Mouse (Mus musculus): ENCODE results near the gene Nanos3. TPM values are rescaled to one million over a fixed set of nuclear protein-coding genes. Genes with fewer than 3 reads are reported as not detected.

Gene Nanos3
- polyA plus RNA-seq, 1 experiment from 2014 or later = 10.1 TPM

- no peaks in the 10 kb centered on the region for H3K9me3 ChIP-seq
- no peak overlapping the region for H3K4me3 ChIP-seq
- peaks cover 73% of the 10 kb centered on the region for H3K4me1 ChIP-seq (replicated peaks)
- no peaks in the 10 kb centered on the region for H3K36me3 ChIP-seq
- ATAC-seq (ENCODE audit: low read depth) = no peak
- peaks cover 22% of the 10 kb centered on the region for H3K27me3 ChIP-seq
- peak overlapping the region; percentile 89 for H3K27ac ChIP-seq (replicated peaks)
- H3K4me2 ChIP-seq = peak overlapping the region; percentile 68
- 51% methylated on average over 11 of the region's 11 CpGs for WGBS
- H3K9ac ChIP-seq = peak overlapping the region; percentile 65; the same call in 1 of the 2 replicates
Measured at GRCm38 (mm10) chr8:84199348-84200125, 14.5 kb upstream of the Nanos3 start.

GRCm38 (mm10) chr8:84198871-84199270, 13.9 kb upstream of the Nanos3 start:
- Histone ChIP-seq H3K27ac (replicated peaks) (peak overlapping the region; percentile 89), H3K4me2 (peak overlapping the region; percentile 63), H3K9ac (peak overlapping the region; percentile 61; the same call in 1 of the 2 replicates), H3K36me3 (no peaks in the 10 kb centered on the region), H3K4me1 (replicated peaks) (peaks cover 68% of the 10 kb centered on the region), H3K4me3 (no peak overlapping the region), H3K9me3 (no peaks in the 10 kb centered on the region), H3K27me3 (peaks cover 22% of the 10 kb centered on the region)
- ATAC-seq (ENCODE audit: low read depth) = no peak
- 21% methylated on average over 4 of the region's 4 CpGs for WGBS

GRCm38 (mm10) chr8:84197922-84198774, 13.1 kb upstream of the Nanos3 start:
- 2% methylated on average over 30 of the region's 30 CpGs for WGBS
- H3K36me3 ChIP-seq = no peaks in the 10 kb centered on the region
- H3K9me3 ChIP-seq = no peaks in the 10 kb centered on the region
- peak overlapping the region; percentile 47 for H3K4me3 ChIP-seq
- peak overlapping the region; percentile 61 for H3K9ac ChIP-seq
- peak overlapping the region; percentile 89 for H3K27ac ChIP-seq (replicated peaks)
- peaks cover 60% of the 10 kb centered on the region for H3K4me1 ChIP-seq (replicated peaks)
- peaks cover 22% of the 10 kb centered on the region for H3K27me3 ChIP-seq
- peak overlapping the region; percentile 63 for H3K4me2 ChIP-seq
- ATAC-seq (ENCODE audit: low read depth) = peak; percentile 85

GRCm38 (mm10) chr8:84197141-84197921, 12.3 kb upstream of the Nanos3 start:
- 3% methylated on average over 43 of the region's 43 CpGs for WGBS
- Histone ChIP-seq H3K4me2 (peak overlapping the region; percentile 63), H3K9ac (peak overlapping the region; percentile 61), H3K9me3 (no peaks in the 10 kb centered on the region), H3K27me3 (peaks cover 22% of the 10 kb centered on the region), H3K36me3 (no peaks in the 10 kb centered on the region), H3K27ac (replicated peaks) (peak overlapping the region; percentile 89), H3K4me3 (peak overlapping the region; percentile 47), H3K4me1 (replicated peaks) (peaks cover 59% of the 10 kb centered on the region)
- ATAC-seq (ENCODE audit: low read depth) = peak; percentile 29

- no peaks in the 10 kb centered on the region for H3K36me3 ChIP-seq
- H3K27ac ChIP-seq (replicated peaks) = no peak overlapping the region
- no peak for ATAC-seq (ENCODE audit: low read depth)
- H3K9me3 ChIP-seq = no peaks in the 10 kb centered on the region
- WGBS = 71% methylated on average over 3 of the region's 3 CpGs
- H3K4me3 ChIP-seq = no peak overlapping the region
- no peak overlapping the region for H3K9ac ChIP-seq
- peaks cover 40% of the 10 kb centered on the region for H3K4me1 ChIP-seq (replicated peaks)
- no peak overlapping the region for H3K4me2 ChIP-seq
- H3K27me3 ChIP-seq = no peaks in the 10 kb centered on the region
Measured at GRCm38 (mm10) chr8:84194224-84194743, 9.3 kb upstream of the Nanos3 start.

GRCm38 (mm10) chr8:84193566-84193965, 8.5 kb upstream of the Nanos3 start:
- ATAC-seq (ENCODE audit: low read depth) = no peak
- Histone ChIP-seq H3K9ac (no peak overlapping the region), H3K4me1 (replicated peaks) (peaks cover 33% of the 10 kb centered on the region), H3K27ac (replicated peaks) (no peak overlapping the region), H3K9me3 (no peaks in the 10 kb centered on the region), H3K36me3 (no peaks in the 10 kb centered on the region), H3K4me3 (no peak overlapping the region), H3K4me2 (no peak overlapping the region), H3K27me3 (no peaks in the 10 kb centered on the region)
- WGBS = 80% methylated on average over 5 of the region's 5 CpGs

- Histone ChIP-seq H3K27me3 (no peaks in the 10 kb centered on the region), H3K4me3 (no peak overlapping the region), H3K36me3 (no peaks in the 10 kb centered on the region), H3K27ac (replicated peaks) (no peak overlapping the region), H3K9ac (no peak overlapping the region), H3K9me3 (no peaks in the 10 kb centered on the region), H3K4me2 (no peak overlapping the region), H3K4me1 (replicated peaks) (peaks cover 28% of the 10 kb centered on the region)
- ATAC-seq (ENCODE audit: low read depth) = no peak
- WGBS = 73% methylated on average over 4 of the region's 4 CpGs
Measured at GRCm38 (mm10) chr8:84193161-84193560, 8.1 kb upstream of the Nanos3 start.

- 4% methylated on average over 33 of the region's 33 CpGs for WGBS
- peak; percentile 33; the same call in 1 of the 2 replicates for ATAC-seq (ENCODE audit: low read depth)
- Histone ChIP-seq H3K27ac (replicated peaks) (peak overlapping the region; percentile 61; the same call in 1 of the 2 replicates), H3K9ac (peak overlapping the region; percentile 17; the same call in 1 of the 2 replicates), H3K36me3 (no peaks in the 10 kb centered on the region), H3K4me3 (peak overlapping the region; percentile 9; the same call in 1 of the 2 replicates), H3K4me2 (peak overlapping the region; percentile 43), H3K9me3 (no peaks in the 10 kb centered on the region), H3K4me1 (replicated peaks) (peaks cover 22% of the 10 kb centered on the region), H3K27me3 (0 out of 2 replicates have a peak, but pooled peaks cover 5% of the 10 kb centered on the region)
Measured at GRCm38 (mm10) chr8:84192555-84192954, 7.5 kb upstream of the Nanos3 start.

GRCm38 (mm10) chr8:84192023-84192422, 7.0 kb upstream of the Nanos3 start:
- no peaks in the 10 kb centered on the region for H3K9me3 ChIP-seq
- peak overlapping the region; percentile 61 for H3K27ac ChIP-seq (replicated peaks)
- 36% methylated on average over 13 of the region's 13 CpGs for WGBS
- peak; percentile 34 for ATAC-seq (ENCODE audit: low read depth)
- H3K4me3 ChIP-seq = no peak overlapping the region
- 0 out of 2 replicates have a peak, but pooled peaks cover 8% of the 10 kb centered on the region for H3K27me3 ChIP-seq
- H3K4me1 ChIP-seq (replicated peaks) = peaks cover 20% of the 10 kb centered on the region
- H3K9ac ChIP-seq = 0 out of 2 replicates have a peak overlapping the region, but pooled peaks have one; percentile 17
- no peaks in the 10 kb centered on the region for H3K36me3 ChIP-seq
- H3K4me2 ChIP-seq = peak overlapping the region; percentile 43

GRCm38 (mm10) chr8:84190191-84190867, 5.3 kb upstream of the Nanos3 start:
- 0 out of 2 replicates have a peak, but pooled peaks cover 8% of the 10 kb centered on the region for H3K27me3 ChIP-seq
- no peak overlapping the region for H3K27ac ChIP-seq (replicated peaks)
- no peaks in the 10 kb centered on the region for H3K9me3 ChIP-seq
- no peaks in the 10 kb centered on the region for H3K36me3 ChIP-seq
- H3K9ac ChIP-seq = no peak overlapping the region
- no peak overlapping the region for H3K4me3 ChIP-seq
- no peak for ATAC-seq (ENCODE audit: low read depth)
- WGBS = 93% methylated on average over 7 of the region's 7 CpGs
- peaks cover 26% of the 10 kb centered on the region for H3K4me1 ChIP-seq (replicated peaks)
- no peak overlapping the region for H3K4me2 ChIP-seq

GRCm38 (mm10) chr8:84189603-84190002, 4.6 kb upstream of the Nanos3 start:
- Histone ChIP-seq H3K4me2 (no peak overlapping the region), H3K4me3 (no peak overlapping the region), H3K27ac (replicated peaks) (no peak overlapping the region), H3K4me1 (replicated peaks) (peaks cover 30% of the 10 kb centered on the region), H3K9me3 (no peaks in the 10 kb centered on the region), H3K27me3 (0 out of 2 replicates have a peak, but pooled peaks cover 8% of the 10 kb centered on the region), H3K9ac (no peak overlapping the region), H3K36me3 (no peaks in the 10 kb centered on the region)
- ATAC-seq (ENCODE audit: low read depth) = no peak
- 60% methylated on average over 4 of the region's 4 CpGs for WGBS

All from neural tube, embryonic 13.5 days (tissue).